Mouse (Mus musculus): Measurements from ENCODE around the gene Rpl13.
"Not testable (repeated sequence)": the region's sequence is repeated elsewhere in the genome, so short reads cannot be mapped to it uniquely, and the experiment has no call there.

The Rpl13 gene

GRCm38 (mm10) chr8:123101735-123102685, at the start of gene Rpl13:
TSS of gene Rpl13 (plus strand) at chr8:123102350.
- DNase-seq, result peak; percentile 97 to 98

- no peak for DNase-seq
Observed at GRCm38 (mm10) chr8:123062721-123063120, 39.4 kb upstream of the Rpl13 start, which contains the start of gene Spg7. TSS of gene Spg7 (plus strand) at chr8:123062942.

DNA sequence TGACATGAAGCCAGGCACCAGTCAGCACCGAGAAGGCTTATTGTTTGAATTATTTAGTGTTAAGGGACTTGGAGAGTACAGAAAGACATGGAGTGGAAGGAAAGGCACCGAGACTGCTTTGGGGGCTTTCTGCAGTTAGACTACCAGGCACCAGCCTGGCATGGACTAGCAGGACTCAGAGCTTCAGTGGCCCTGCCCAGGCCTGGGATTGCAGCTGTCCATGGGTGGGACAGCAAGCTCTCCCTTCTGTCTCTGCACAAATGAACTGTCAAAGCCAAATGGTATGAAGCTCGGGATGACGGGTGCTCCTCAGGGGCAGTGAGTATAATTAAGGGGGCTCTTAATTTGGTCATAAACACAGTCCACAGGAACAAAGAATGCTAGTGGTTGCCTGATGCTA, 38.1 kb upstream of the Rpl13 start:
- no peak for DNase-seq

- DNase-seq, result peak in 1 of 2 experiments; percentile 38
Observed at GRCm38 (mm10) chr8:123064809-123065213, 37.3 kb upstream of the Rpl13 start.

DNA sequence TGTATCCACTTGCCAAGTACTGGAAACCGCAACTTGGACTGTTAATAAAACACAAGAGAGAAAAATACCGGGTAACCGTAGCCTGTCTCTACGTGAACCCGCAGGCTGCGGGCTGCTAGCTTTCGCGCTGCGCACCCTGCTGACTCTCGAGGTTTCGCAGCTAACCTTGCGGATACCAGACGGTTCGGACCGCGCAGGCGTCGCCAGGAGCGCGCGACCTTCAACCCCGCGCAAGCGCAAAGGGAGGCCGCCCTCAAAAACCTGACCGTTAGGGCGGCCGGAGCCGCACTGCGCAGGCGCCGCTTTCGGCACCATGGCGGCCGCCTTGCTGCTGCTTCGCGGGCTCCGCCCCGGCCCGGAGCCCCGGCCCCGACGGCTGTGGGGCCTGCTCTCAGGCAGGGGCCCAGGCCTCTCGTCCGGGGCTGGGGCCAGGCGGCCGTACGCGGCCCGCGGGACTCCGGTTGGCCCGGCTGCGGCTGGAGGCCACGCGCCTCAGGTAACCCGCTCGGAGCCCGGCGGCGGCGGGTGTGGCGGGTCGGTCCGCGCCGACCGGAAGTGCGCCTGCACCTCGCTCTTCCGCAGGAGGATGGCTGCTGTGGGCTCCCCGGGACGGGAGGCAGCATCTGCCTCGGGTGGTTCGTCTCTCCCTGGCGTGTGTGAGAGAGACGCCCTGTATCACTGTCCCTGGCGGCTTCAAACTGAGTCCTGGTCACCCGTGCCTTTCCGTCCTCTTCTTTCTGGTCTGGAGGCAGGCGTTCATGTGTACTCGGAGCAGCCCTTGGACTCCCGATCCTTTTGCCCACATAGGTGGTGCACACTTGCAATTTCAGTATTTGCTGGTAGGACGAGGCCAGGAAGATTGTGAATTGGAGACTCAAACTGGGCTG, 36.7 kb upstream of the Rpl13 start:
- DNase-seq, result peak; percentile 94 to 95

GRCm38 (mm10) chr8:123066101-123066683, 36.0 kb upstream of the Rpl13 start:
- no peak for DNase-seq

DNA sequence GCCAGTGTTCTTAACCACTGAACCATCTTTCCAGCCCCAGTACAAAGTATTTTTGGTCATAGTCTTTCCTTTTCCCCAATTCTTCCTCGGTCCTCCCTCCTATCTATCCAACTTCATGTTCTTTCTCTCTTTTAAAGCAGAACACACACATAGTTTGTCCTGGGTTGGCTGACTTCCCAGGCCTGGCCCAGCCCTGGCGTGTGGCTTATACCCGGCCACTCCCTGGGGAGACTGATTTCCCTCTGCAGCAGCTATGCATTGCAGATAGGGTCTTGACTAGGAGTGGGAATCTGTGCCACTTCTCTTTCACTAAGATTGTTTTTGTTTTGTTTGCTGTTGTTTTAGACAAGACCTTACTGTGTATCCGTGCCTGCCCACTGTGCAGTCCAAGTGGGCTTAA, 31.0 kb upstream of the Rpl13 start:
- DNase-seq, result peak in 1 of 2 experiments; percentile 7

DNA sequence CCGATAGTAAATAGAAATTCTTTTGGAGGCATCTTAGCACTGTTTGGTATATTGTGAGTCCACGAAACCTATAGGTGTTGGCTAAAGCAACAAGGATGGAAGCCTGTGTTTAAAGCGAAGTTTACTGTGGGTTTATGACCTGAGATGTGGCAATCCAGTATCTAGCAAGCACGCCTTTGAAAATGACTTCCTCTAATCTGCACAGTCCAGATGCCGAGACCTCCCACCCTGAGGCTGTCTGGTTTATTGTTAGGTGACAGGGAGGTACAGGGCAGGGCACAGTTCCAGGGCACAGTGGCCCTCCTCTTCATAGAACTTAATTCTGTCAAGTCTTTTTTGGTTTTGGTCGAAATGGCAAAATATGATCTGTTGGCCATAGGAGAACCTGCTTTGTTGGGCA, 24.9 kb upstream of the Rpl13 start:
- no peak for DNase-seq

DNA sequence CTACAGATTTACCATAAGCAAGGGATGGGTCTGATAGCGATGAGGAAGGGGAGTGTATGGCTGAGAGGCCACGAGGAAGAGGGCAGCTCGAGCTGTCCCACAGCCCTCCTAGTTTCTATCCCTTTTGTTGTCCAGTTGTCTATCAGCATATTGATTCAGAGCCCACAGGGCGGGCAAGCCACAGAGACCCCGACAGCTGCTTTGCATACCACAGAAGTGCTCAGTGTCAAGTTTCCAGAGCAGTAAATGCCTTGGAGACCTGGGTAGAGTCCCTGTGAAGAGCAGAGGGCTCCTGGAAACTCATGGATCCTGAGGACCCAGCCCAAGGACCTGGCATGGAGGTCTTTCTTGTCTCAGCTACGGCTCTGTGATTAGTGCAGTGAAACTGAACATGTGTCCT, 19.2 kb upstream of the Rpl13 start:
- no peak for DNase-seq

DNA sequence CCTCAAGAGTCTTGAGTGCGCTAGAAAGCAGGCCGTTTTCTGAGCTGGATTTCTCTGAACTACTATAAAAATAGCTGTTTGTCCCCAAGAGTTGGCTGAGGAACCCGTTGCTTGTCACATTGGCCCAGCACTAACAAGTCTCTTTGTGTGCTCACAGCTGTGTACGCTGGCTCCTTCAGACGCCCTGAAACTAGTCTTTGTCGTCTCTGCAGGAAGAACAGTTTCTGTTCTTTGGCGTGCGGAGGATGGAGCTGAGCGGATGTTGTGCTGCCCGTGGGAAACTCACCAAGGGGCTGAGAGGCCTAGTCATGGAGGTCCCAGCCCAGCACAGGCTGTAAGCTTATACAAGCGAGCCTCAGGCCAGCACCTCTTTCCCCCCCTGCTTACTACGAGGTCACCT, 18.5 kb upstream of the Rpl13 start:
- no peak for DNase-seq

- peak in 1 of 2 experiments; percentile 8 for DNase-seq
Observed at GRCm38 (mm10) chr8:123087289-123087688, 14.9 kb upstream of the Rpl13 start.

- no peak for DNase-seq
Observed at GRCm38 (mm10) chr8:123097216-123097615, 4.9 kb upstream of the Rpl13 start.

DNA sequence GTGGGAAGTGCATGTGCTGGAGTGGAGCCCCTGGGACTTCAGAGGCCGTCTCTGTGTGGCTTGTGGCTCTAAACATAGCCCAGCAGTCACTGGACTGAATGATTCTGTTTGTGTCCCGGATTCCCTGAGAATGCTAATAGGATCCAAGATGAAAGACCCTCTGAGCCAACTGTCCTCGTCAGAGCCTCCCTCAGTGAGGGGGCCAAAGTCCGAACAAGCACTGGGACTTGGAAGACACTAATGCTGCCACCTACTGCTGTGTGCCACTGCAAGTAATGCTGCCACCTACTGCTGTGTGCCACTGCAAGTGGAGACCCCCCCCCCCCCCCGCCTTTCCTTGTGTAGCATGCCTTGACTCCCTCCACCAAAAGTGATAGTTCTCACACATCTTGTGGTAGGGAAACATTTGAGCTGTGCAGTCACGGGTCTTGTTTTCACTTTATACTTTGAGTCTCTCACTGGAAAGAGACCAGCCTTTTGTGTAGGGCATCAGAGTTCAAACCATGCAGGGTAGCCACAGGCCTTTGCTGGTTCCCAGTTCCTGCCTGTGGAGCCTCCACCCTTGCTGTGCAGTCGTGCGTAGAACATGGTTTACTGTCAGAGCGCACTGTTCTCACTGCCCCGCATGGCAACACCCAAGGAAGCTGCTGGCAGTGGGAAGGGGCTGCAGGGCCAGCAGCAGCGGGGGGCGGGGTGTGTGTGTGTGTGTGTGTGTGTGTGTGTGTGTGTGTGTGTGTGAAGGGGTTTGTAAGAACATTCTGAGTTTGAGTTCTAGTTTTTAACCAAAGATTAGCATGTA, 4.2 kb upstream of the Rpl13 start:
- DNase-seq, result peak in 1 of 2 experiments; percentile 40

GRCm38 (mm10) chr8:123100288-123100687, 1.9 kb upstream of the Rpl13 start:
- DNase-seq, result no peak

DNA sequence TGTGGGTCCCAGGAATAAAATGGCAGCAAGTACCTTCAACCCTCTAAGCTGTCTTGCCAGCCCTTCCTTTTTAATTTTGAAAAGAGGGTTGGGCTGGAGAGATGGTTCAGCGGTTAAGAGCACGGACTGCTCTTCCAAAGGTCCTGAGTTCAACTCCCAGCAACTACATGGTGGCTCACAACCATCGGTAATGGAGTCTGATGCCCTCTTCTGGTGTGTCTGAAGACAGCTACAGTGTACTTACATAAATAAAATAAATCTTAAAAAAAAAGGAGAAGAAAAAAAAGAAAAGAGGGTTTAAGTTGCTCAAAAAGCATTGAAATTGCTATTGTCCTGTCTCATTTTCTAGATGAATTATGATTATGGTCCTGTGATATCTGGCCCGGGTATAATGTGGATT, 906 bp upstream of the Rpl13 start:
- no peak for DNase-seq

GRCm38 (mm10) chr8:123102855-123103254, 705 bp downstream of the Rpl13 start:
- not testable (repeated sequence) for DNase-seq

- no peak for DNase-seq
Observed at GRCm38 (mm10) chr8:123103285-123103684, 1.1 kb downstream of the Rpl13 start.

GRCm38 (mm10) chr8:123104046-123104767, 2.1 kb downstream of the Rpl13 start:
- no peak for DNase-seq

GRCm38 (mm10) chr8:123105553-123106326, 3.6 kb downstream of the Rpl13 start:
- DNase-seq, result no peak

DNA sequence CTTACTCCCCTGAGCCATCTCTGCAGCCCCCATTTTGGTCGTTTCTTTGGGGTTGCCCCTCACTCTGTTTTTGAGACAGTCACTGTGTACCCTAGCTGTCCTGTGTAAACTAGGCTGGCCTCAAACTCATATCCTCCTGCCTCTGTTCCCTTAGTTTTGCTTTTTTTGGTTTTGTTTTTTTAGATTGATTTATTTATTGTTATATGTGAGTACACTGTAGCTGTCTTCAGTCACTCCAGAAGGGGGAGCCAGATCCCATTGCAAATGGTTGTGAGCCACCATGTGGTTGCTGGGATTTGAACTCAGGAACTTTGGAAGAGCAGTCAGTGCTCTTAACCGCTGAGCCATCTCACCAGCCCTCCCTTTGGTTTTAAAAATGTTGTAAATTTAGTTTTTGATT, 4.4 kb downstream of the Rpl13 start:
- no peak for DNase-seq

GRCm38 (mm10) chr8:123108010-123108409, 5.9 kb downstream of the Rpl13 start:
- no peak for DNase-seq

Measured in kidney, adult 8-10 months (tissue).